ENCODE assay signal across 12 mouse cellular contexts in genomic region chr9:23061179-23061929, GRCm38 (mm10).
DNase-seq lines count a peak whose midpoint lies in the region; ATAC-seq and TF ChIP-seq lines count a peak whose summit lies in the region.
"Had no signal": no experiment of that assay in that cellular context is flagged by ENCODE, and none has a peak within 500 bp of the region (broad histone marks: within the 10 kb centered on the region; RNA-seq: fewer than 3 reads in every experiment).

No protein-coding gene starts in this region.

- no peak for TF ChIP-seq CTCF in intestine, postnatal 0 days (IDR thresholded peaks at IDR 0.05; ENCODE audit: low read depth)

- no peak overlapping the region for H3K4me3 ChIP-seq in intestine, embryonic 14.5 days (ENCODE audit: low read depth, low read length)
- no peak overlapping the region for H3K4me3 ChIP-seq in intestine, postnatal 0 days (ENCODE audit: low read depth, low read length)
- H3K4me3 ChIP-seq in forebrain, embryonic 14.5 days (ENCODE audit: low read depth, low read length), result no peak overlapping the region
- no peak overlapping the region for H3K4me3 ChIP-seq in midbrain, embryonic 13.5 days (replicated peaks)
- H3K4me3 ChIP-seq: megakaryocyte, embryonic 14.5 days had no signal

- no peak overlapping the region for H3K4me2 ChIP-seq in intestine, embryonic 14.5 days (ENCODE audit: low read length)
- H3K4me2 ChIP-seq in intestine, postnatal 0 days (replicated peaks; ENCODE audit: low read depth), result no peak overlapping the region
- no peak overlapping the region for H3K4me2 ChIP-seq in forebrain, embryonic 14.5 days (ENCODE audit: low read length)
- H3K4me2 ChIP-seq in midbrain, embryonic 13.5 days (replicated peaks), result no peak overlapping the region
- H3K4me2 ChIP-seq: heart, embryonic 11.5 days; liver, embryonic 11.5 days had no signal

- no peaks in the 10 kb centered on the region for H3K27me3 ChIP-seq in intestine, embryonic 14.5 days (replicated peaks; ENCODE audit: control insufficient read depth, insufficient read depth, low read length)
- no peaks in the 10 kb centered on the region for H3K27me3 ChIP-seq in intestine, postnatal 0 days (replicated peaks; ENCODE audit: control insufficient read depth, insufficient read depth, low read length)
- H3K27me3 ChIP-seq in forebrain, embryonic 14.5 days (replicated peaks; ENCODE audit: control insufficient read depth, insufficient read depth, low read length), result no peaks in the 10 kb centered on the region
- H3K27me3 ChIP-seq in midbrain, embryonic 13.5 days, result 0 out of 2 replicates have a peak, but pooled peaks cover 3% of the 10 kb centered on the region

- H3K9ac ChIP-seq in intestine, embryonic 14.5 days (ENCODE audit: low read length), result no peak overlapping the region
- no peak overlapping the region for H3K9ac ChIP-seq in intestine, postnatal 0 days (ENCODE audit: low read depth, low read length)
- no peak overlapping the region for H3K9ac ChIP-seq in forebrain, embryonic 14.5 days (ENCODE audit: low read length)
- no peak overlapping the region for H3K9ac ChIP-seq in midbrain, embryonic 13.5 days (replicated peaks)

- H3K9me3 ChIP-seq in intestine, embryonic 14.5 days (ENCODE audit: control insufficient read depth, low read length), result no peaks in the 10 kb centered on the region
- no peaks in the 10 kb centered on the region for H3K9me3 ChIP-seq in intestine, postnatal 0 days (ENCODE audit: control insufficient read depth)
- H3K9me3 ChIP-seq in forebrain, embryonic 14.5 days (replicated peaks; ENCODE audit: control insufficient read depth, low read length), result no peaks in the 10 kb centered on the region
- H3K9me3 ChIP-seq in midbrain, embryonic 13.5 days, result no peaks in the 10 kb centered on the region
- H3K9me3 ChIP-seq: megakaryocyte, embryonic 14.5 days had no signal

- peak overlapping the region; percentile 74 for H3K27ac ChIP-seq in intestine, embryonic 14.5 days (ENCODE audit: low read depth)
- no peak overlapping the region for H3K27ac ChIP-seq in intestine, postnatal 0 days (ENCODE audit: low read depth, low read length)
- peak overlapping the region; percentile 15; the same call in 1 of the 2 replicates for H3K27ac ChIP-seq in forebrain, embryonic 14.5 days (ENCODE audit: low read depth, low read length)
- H3K27ac ChIP-seq in midbrain, embryonic 13.5 days, result peak overlapping the region; percentile 73

- DNase-seq in intestine, embryonic 14.5 days (ENCODE audit: low spot score), result no peak
- peak; percentile 48 for DNase-seq in embryo, embryonic 11 days
- no peak for DNase-seq in forebrain, embryonic 14.5 days (ENCODE audit: low spot score)
- no peak for DNase-seq in thymus, postnatal 0 days (ENCODE audit: low spot score)
- no peak for DNase-seq in layer of hippocampus, postnatal 36 days
- no peak for DNase-seq in heart, adult 18-20 months
- DNase-seq: adrenal gland, adult 2 months had no signal

- peaks cover 35% of the 10 kb centered on the region for H3K4me1 ChIP-seq in intestine, embryonic 14.5 days (replicated peaks; ENCODE audit: control insufficient read depth, insufficient read depth, low read length)
- H3K4me1 ChIP-seq in intestine, postnatal 0 days (replicated peaks; ENCODE audit: control insufficient read depth, insufficient read depth, low read length), result 0 out of 2 replicates have a peak, but pooled peaks cover 2% of the 10 kb centered on the region
- H3K4me1 ChIP-seq in forebrain, embryonic 14.5 days (ENCODE audit: control insufficient read depth, insufficient read depth, low read length), result peaks cover 30% of the 10 kb centered on the region
- H3K4me1 ChIP-seq in midbrain, embryonic 13.5 days (replicated peaks), result peaks cover 35% of the 10 kb centered on the region

- 19% methylated on average over 4 of the region's 4 CpGs for WGBS in intestine, embryonic 14.5 days
- WGBS in intestine, postnatal 0 days, result 53% methylated on average over 4 of the region's 4 CpGs
- WGBS in forebrain, embryonic 14.5 days, result 12% methylated on average over 4 of the region's 4 CpGs
- WGBS in midbrain, embryonic 13.5 days, result 8% methylated on average over 4 of the region's 4 CpGs

- no peaks in the 10 kb centered on the region for H3K36me3 ChIP-seq in intestine, embryonic 14.5 days (ENCODE audit: control insufficient read depth, insufficient read depth, low read length)
- H3K36me3 ChIP-seq in intestine, postnatal 0 days (ENCODE audit: control insufficient read depth, insufficient read depth), result no peaks in the 10 kb centered on the region
- no peaks in the 10 kb centered on the region for H3K36me3 ChIP-seq in forebrain, embryonic 14.5 days (ENCODE audit: control insufficient read depth, insufficient read depth, low read length)
- H3K36me3 ChIP-seq in midbrain, embryonic 13.5 days, result no peaks in the 10 kb centered on the region

- no peak for ATAC-seq in intestine, embryonic 14.5 days (replicated peaks; ENCODE audit: low FRiP score, low TSS enrichment, low read depth)
- ATAC-seq in intestine, postnatal 0 days, result no peak
- ATAC-seq in forebrain, embryonic 14.5 days, result no peak
- no peak for ATAC-seq in midbrain, embryonic 13.5 days
